Mouse (Mus musculus) gastrocnemius, postnatal 14 days (tissue): ENCODE data around the gene Olfr457. TPM values are rescaled to one million over a fixed set of nuclear protein-coding genes. Genes with fewer than 3 reads are reported as not detected.
"Not testable (repeated sequence)": the region's sequence is repeated elsewhere in the genome, so short reads cannot be mapped to it uniquely, and the experiment has no call there.

ENCODE experiments used
- DNase-seq: peaks from one replicate; pipeline ENCODE4 v3.0.0; 2021; ENCODE audit warnings: mixed read lengths
- intact Hi-C: fragments of 180-260 bp; cut with DNase I; formaldehyde crosslinking; loops from one replicate; pipeline ENCODE4 v1.15.1; 2025; ENCODE audit warnings: low total_unique reads
- long read RNA-seq, 2 experiments: library from polyadenylated mRNA; stranded (forward); transcript quantifications; one replicate each; pipeline ENCODE4 v2.0.0; 2021
- total RNA-seq, 2 experiments: library from RNA; stranded (reverse); gene quantifications; 2 replicates each; pipeline ENCODE4 v1.2.3; 2021

Gene Olfr457
- not detected for total RNA-seq
- long read RNA-seq, experiment 1: 0 reads
- long read RNA-seq, experiment 2: 0 reads

DNA sequence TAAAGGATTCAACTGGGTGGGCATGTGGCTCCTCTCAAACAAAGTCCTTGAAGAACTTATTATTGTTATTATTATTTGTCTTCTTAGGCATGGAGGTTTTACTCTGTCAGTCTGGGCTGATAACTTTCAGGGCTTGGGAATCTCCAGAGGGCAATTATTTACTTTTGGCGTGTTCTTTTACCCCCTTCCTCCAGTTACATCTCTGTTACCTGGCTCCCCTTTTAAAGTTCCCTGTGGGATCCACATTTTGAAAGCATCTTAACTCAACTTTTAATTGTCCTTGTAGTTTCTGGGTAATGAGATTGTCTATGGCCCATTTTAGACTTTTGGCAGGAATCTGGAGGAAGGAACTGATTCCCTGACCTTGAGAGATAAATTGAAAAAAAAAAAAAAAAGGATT lies at the start of gene Olfr457:
TSS of gene Olfr457 (minus strand) at position 101 of the 400 bp plus-strand sequence.
- intact Hi-C loops: no loop called here
- no peak for DNase-seq

DNA sequence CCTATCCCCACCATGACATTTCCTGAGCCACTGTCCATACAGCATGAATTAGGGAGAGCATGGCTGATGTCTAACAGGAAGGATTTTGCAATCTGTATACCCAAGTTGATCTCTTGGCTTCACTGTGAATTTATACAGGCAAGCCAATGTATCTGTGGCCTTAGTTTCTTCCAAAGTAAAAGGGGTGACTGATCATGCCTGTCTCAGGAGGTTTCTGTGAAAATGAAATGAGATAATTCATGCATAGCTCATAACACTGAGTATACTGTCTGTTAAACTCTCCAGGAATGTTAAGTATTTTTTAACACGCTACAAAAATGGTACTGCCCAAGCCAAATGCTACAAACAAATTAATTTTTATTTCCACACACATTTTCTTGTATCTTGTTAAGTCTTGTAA lies 37.3 kb upstream of the Olfr457 start:
- no peak for DNase-seq
- intact Hi-C loops: no loop called here

DNA sequence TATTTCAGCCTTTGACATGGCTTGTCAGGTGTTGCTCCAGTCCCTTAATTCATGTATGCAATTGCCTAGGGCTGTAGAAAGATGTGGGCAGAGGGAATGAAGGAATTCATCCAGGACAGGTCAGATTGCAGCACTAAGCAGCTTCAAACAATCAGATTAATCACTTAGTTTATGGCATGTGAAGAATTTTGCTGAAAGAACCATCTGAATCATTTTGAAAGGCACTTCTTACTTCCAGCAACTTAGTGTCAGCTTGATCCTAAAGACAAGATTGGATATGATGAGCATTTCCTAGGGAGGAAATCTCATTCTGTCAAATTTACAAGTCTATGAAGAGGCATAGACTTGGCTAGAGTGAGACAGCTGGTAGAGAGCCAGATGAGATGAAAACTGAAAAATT lies 33.2 kb upstream of the Olfr457 start:
- DNase-seq: no peak
- intact Hi-C loops: no loop called here

DNA sequence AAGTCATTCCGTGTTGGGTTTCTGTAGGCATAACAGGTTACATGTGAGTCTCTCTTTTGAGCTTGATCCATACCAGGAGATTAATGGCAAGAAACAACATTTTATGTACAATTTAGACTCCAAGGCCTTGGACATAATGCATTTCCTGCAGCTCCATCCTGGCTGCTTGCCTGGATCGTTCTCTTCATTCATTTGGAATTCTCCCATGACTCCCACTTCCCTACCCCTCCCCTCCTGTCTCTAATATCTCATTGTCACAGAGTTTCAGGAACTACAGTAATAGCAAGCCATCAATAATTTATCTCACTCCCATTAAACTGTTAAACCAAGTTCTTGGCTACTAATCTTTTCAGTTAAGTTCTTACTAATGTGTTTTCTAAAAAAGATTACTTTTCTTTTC lies 27.3 kb upstream of the Olfr457 start:
- intact Hi-C loops: no loop called here
- peak; percentile 3 for DNase-seq

DNA sequence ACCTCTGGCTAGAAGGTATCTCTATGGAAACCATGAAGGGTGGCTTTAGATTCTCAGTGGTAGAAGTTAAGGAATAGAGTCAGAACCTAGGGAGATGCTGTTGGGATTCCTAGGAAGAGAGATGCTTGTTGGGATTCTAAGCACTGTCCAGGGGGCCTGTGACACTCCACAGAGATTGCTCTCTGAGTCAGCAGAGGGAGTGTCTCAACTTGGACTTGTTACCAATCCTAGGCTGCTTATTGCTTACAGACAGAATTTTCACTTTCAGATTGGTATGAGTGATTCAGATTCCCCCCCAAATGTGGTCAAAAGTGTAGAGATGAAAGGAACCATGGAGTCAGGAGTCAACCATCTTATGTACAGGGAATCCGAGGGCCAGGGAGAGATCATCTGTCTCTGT lies 13.6 kb upstream of the Olfr457 start:
- no peak for DNase-seq
- intact Hi-C loops: no loop called here

DNA sequence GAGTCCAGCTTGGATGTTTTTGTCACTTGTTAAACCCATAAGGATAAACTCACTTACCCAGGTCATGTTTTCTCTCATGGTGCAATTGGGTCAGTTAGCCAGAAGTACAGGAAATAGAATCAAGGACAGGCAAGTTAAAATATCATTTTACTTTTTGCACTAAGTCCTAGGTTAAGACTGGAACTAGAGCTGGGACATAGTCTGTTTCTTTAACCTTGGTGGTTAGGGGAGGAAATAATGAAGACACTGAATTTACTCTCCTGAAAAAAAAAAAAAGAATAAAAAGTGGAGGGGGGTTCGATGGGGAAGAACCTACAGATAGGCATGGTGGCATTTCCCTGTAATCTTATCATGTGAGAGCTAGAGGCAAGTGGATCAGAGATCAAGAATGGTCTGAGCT lies 11.0 kb upstream of the Olfr457 start, which contains the start of gene Olfr456:
TSS of gene Olfr456 (minus strand) at position 101 of the 400 bp plus-strand sequence.
- intact Hi-C loops: no loop called here
- DNase-seq: no peak

DNA sequence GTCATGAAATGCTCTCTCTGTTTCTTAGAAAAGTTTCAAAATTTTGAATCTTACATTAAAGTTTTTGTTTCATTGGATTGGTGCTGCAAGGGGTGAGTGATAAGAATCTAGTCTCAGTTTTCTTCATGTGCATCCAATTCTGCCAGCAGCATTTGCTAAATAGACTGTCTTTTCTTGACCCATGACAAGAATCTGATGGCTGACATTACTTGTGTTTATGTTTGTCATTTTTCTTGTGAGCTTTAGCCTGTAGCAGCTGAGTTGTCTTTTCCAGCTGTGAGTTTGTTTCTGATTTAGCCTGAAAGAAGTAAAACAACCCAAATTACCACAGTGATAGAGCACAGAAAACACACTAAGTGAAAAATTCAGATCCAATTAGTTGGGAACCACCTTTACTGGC lies 8.5 kb upstream of the Olfr457 start:
- intact Hi-C loops: no loop called here
- no peak for DNase-seq

DNA sequence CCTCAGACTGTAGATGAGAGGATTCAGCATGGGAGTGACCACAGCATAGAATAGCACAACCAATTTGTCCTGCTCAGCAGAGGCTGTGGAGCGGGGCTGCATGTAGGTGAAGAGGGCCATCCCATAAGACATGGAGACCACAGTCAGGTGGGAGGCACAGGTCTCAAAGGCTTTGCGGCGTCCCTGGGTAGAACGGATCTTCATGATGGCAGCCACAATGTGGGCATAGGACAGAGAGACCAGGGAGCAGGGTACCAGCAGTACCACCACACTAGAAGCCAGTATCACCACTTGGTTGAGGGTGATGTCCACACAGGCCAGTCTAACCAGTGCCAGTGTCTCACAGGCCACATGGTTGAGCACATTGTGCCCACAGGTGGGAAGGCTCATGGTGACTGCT lies 4.8 kb downstream of the Olfr457 start:
- not testable (repeated sequence) for DNase-seq

DNA sequence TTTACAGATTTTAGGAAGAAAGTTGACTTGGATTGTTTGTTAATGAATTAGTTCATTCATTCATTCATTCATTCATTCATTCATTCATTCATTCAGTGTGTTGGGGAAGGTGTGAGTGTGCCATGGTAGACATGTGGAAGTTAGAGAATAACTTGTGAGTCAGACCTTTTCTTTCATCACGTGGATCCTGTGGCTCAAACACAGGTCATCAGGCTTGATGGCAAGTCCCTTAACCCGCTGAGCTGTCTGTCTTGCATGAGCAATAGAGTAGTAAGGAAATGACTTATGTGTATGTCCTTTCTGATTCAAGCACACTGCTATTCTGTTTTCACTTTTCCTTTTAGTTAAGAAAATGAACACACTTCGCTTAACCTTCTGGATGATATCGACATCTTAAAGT lies 5.6 kb downstream of the Olfr457 start:
- intact Hi-C loops: no loop called here
- DNase-seq: no peak

More for the DNA sequence above, 4.8 kb downstream of the Olfr457 start:
- intact Hi-C loops: not testable (repeated sequence)

DNA sequence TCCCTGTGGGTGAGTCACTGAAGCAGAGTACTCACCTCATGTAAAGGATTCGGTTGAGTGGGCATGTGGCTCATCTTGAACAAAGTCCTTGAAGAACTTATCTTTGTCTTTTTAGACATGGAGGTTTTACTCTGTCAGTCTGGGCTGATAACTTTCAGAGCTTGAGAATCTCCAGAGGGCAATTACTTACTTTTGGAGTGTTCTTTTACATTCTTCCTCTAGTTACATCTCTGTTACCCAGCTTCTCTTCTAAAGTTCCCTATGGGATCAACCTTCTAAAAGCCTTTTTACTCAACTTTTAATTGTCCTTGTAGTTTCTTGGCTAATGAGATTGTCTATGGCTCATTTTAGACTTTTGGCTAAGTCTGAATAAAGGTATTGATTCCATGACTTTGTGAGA lies 11.0 kb downstream of the Olfr457 start, which contains the start of gene Olfr458:
TSS of gene Olfr458 (minus strand) at position 101 of the 400 bp plus-strand sequence.
- no peak for DNase-seq
- intact Hi-C loops: no loop called here

DNA sequence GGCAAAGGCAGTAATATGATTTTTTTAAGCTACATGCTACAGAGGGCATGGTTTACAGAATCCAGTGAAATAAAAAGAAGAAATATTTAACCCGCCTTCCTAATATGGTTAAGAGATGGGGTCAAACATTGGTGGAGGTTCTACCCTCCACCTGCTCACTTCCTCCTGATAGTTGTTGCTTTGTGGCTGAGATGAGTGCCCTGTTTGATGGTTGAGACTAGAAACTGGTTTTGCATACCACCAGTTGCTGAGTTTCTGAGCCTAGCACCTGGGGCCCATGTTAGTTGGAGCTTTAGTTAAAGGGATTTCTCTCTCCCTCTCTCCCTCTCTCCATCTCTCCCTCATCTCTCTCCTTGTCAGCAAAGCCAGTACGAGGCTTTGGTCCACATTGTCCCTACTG lies 28.8 kb downstream of the Olfr457 start:
- DNase-seq: no peak
- intact Hi-C loops: no loop called here

DNA sequence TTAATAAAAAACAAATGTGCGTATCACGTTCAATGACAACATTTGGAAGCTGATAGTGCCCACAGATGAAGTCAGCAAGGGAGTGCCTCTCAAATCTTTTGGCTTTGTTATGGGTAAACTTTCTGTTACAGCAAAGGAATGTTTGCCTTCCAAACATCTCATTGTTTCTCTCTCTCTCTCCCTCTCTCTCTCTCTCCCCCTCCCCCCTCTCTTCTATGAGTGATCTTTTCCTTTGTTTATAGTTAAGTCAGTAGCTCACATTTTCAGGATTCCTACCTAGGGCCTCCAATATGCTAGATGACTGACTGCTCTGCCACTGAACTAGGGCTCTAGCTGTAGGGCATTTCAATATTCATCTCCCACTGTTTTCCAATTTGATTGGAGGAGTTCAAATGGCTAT lies 31.6 kb downstream of the Olfr457 start:
- intact Hi-C loops: no loop called here
- no peak for DNase-seq

DNA sequence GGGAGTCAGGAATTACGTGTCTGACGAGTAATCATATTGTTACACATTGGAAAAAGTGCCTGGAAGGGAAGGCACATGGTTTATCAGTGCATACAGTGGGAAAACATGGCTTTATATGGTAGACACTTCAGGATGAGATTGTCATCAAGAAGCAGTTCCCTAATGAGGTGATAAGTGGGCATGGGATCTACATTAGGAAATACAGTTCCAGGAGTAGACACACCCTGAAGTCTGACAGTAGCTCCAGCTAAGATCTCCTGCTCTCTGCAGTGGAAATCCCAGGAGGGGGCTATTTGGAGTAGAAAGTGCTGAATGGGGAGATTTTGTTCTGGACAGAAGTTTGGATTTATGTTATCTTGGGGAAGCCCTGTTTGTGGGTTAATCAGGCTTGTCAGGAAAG lies 34.7 kb downstream of the Olfr457 start:
- intact Hi-C loops: no loop called here

DNA sequence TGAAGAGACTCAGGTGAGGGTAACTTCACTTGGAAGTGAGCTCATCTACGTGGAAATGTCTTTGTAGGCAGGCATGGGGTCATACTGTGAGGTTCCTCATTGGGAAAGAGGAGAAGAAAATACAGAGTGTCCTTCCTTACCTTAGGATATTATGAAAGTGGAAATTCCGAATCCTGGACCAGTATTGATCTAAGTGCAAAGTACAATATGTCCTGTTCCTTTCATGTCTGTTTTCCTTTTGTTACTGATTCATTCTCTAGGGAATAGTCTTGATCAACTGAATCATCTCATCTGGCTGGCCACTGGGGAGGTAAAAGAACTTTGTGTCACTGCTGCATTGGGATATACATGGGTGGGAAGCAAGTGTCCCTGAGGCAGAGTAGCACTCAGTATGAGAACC lies 40.6 kb downstream of the Olfr457 start:
- no peak for DNase-seq
- intact Hi-C loops: no loop called here

More for the DNA sequence above, 34.7 kb downstream of the Olfr457 start:
- no peak for DNase-seq

DNA sequence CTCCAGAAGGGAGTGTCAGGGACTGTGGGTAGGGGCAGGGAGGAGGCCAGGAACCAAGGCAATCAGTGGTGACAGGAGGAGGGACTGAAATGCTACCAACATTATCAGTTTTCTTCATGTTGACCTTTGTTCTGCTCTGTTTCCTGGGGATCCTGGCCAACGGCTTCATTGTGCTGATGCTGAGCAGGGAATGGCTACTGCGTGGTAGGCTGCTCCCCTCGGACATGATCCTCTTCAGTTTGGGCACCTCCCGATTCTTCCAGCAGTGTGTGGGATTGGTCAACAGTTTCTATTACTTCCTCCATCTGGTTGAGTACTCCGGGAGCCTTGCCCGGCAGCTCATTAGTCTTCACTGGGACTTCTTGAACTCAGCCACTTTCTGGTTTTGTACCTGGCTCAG lies 41.7 kb downstream of the Olfr457 start, which contains the start of gene Tas2r126:
TSS of gene Tas2r126 (plus strand) at position 90 of the 400 bp plus-strand sequence.
- no peak for DNase-seq
- intact Hi-C loops: no loop called here

DNA sequence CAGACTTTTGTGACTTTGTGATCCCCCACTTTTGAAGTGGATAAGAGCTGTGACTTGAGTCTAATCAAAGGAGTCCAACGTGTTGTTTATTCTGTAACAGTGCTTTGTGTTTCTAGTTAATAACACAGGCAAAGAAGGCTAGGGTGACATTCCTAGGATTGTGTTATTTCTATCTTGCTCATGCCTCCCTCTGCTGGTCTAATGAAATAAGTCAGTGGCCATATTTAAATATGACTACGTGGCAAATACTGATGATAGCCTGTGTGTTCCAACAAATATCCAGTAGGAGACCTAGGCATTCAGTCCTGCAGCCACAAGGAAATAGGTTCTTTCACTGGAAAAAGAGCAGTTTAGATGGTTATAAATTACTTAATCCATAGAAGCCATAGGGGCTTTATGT lies 42.6 kb downstream of the Olfr457 start:
- no peak for DNase-seq
- intact Hi-C loops: no loop called here

DNA sequence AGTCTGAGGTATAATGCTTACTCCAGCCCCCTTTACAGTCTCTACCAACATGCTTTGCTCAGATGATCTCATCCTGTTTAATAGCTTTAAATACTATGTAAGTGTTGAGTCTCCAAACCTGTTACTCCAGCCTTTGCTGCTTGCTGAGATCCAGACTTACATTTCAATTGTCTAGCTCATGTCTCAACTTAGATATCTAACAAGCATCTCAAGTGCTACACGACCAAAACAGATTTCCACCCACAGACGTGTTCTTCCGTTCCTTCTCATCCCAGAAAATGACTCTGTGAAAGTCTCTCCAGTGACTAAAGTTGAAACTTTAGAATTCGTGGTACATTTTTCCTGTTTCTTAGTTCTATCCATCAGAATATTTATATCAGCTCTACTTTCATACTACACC lies 49.8 kb downstream of the Olfr457 start:
- no peak for DNase-seq
- intact Hi-C loops: no loop called here

DNA sequence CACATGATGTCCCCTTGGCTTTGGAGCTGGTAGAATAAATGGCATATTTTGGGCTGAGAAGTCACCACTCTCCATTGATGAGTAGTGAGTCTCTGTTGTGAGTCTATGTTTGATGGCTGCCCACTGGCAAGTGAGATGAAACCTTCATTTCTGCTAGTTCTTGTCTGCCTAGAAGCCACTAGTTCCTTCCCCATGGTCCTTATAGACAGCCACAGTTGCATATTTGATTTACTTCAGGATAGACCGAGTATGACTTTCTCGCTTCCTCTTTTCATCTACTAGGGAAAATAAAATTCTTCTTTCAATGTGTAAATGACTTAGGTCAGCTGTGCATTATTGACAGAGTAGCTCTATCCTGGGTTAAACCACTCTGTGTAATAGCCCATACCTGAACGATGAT lies 51.7 kb downstream of the Olfr457 start:
- intact Hi-C loops: no loop called here
- DNase-seq: no peak

DNA sequence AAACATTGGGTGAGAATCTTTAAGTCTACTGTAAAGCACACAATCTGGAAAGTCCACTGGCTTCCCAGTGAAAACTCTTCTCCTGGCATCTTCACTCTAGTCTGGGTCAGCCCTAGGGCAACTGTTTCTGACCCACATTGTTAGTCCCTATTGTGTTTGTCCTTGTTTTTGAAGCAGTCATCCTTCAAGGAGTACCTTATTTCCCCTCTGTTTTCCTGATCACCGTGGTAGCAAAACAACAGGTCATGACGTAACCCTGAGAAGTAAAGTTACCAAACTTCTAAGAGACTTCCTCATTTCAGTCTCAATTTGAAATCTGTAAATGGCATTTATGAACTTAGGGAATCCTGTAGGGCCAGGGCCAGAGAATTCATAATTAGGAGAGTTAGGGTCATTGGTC lies 54.7 kb downstream of the Olfr457 start:
- intact Hi-C loops: no loop called here
- DNase-seq: no peak

DNA sequence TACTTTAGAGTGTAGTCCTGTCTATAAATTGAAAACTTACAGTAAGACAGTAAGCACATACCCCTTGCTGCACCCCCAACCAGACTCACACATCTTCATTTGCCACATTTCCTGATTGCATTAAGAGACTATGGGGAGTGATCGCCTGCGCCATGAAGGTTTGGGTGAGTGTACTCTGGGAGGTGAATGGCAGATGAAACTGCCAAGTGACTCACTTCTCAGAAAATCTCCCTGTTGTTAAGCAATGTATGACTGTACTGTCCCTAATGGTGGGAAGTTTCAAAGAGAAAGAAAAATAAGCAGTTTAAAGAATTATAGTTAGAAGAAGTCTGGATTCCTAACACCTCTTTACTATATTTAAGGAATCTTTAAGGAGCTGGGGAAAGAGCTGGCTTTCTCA lies 56.7 kb downstream of the Olfr457 start:
- intact Hi-C loops: no loop called here
- DNase-seq: no peak
